23 mouse cellular contexts compared by ENCODE assay signal in the genomic region with DNA sequence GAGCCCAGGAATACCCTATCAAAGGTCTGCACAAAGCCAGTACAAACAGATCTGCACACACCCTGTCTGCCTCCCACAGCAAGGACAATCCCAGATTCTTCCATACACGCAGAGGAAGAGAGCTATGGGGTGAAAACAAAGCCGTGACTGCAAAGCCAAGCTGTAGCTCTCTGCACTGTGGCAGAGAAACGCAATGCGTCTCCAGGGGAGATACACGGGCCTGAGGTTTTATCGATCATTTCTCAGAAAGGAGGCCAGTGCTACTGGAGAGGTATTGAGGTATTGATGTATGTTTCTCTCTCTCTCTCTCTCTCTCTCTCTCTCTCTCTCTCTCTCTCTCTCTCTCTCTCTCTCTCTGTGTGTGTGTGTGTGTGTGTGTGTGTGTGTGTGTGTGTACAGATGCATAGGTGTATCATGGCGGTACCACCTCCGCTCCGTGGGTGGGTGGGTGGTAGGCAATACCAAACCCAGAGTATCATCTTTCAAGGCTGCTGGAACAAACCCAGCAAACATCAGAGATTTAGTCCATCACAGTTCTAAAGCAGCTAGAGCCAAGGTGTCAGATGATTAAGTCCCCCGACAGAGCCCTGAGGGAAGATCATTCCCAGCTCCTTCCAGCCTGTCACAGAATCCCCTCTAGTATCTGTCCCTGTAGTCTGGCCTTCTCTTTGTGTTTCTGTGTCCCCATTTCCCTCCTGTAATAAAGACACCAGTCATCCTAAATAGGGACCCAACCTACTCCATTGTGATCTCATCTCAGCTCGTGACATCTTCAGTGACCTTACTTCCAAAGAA.
DNase-seq lines count a peak whose midpoint lies in the region; ATAC-seq lines count a peak whose summit lies in the region.
"Had no signal": no experiment of that assay in that cellular context is flagged by ENCODE, and none has a peak within 500 bp of the region (broad histone marks: within the 10 kb centered on the region; RNA-seq: fewer than 3 reads in every experiment).

No protein-coding gene starts in this region.

- no peaks in the 10 kb centered on the region for H3K36me3 ChIP-seq in midbrain, embryonic 13.5 days
- H3K36me3 ChIP-seq in midbrain, embryonic 10.5 days: no peaks in the 10 kb centered on the region
- H3K36me3 ChIP-seq in embryonic facial prominence, embryonic 10.5 days (replicated peaks): no peaks in the 10 kb centered on the region
- no peaks in the 10 kb centered on the region for H3K36me3 ChIP-seq in hindbrain, embryonic 16.5 days (ENCODE audit: control insufficient read depth, insufficient read depth, low read length)
- H3K36me3 ChIP-seq in neural tube, embryonic 15.5 days: no peaks in the 10 kb centered on the region
- H3K36me3 ChIP-seq: heart, embryonic 15.5 days; limb, embryonic 10.5 days had no signal

- DNase-seq in midbrain, embryonic 10.5 days (ENCODE audit: low spot score): no peak
- no peak for DNase-seq in embryonic facial prominence, embryonic 10.5 days (ENCODE audit: low spot score)
- DNase-seq in ovary, postnatal 10 days (ENCODE audit: low spot score): no peak
- DNase-seq: B cell, adult 2 months; cerebellum, postnatal 10 days; gastrocnemius, adult 2 months; heart, adult 18-20 months; kidney, adult 11 months; lung, embryonic 14.5 days; lung, postnatal 4 days; spleen, adult 18-20 months; thymus, postnatal 36 days had no signal

- H3K27me3 ChIP-seq in midbrain, embryonic 13.5 days: no peaks in the 10 kb centered on the region
- H3K27me3 ChIP-seq in midbrain, embryonic 10.5 days (ENCODE audit: low read depth, poor library complexity, severe bottlenecking): 0 out of 2 replicates have a peak, but pooled peaks cover 8% of the 10 kb centered on the region
- no peaks in the 10 kb centered on the region for H3K27me3 ChIP-seq in embryonic facial prominence, embryonic 10.5 days (replicated peaks; ENCODE audit: low read depth, poor library complexity, severe bottlenecking)
- H3K27me3 ChIP-seq in hindbrain, embryonic 16.5 days (replicated peaks; ENCODE audit: control insufficient read depth, insufficient read depth, low read length): no peaks in the 10 kb centered on the region
- H3K27me3 ChIP-seq in neural tube, embryonic 15.5 days (replicated peaks): no peaks in the 10 kb centered on the region
- H3K27me3 ChIP-seq: heart, embryonic 15.5 days; Patski had no signal

- peak; percentile 28; the same call in 1 of the 2 replicates for ATAC-seq in midbrain, embryonic 13.5 days
- ATAC-seq in hindbrain, embryonic 16.5 days: peak; percentile 65; the same call in 1 of the 2 replicates
- peak; percentile 36; the same call in 1 of the 2 replicates for ATAC-seq in neural tube, embryonic 15.5 days (ENCODE audit: low FRiP score)
- no peak for ATAC-seq in megakaryocyte-erythroid progenitor cell, adult 5-6 weeks (replicated peaks; ENCODE audit: low FRiP score, low TSS enrichment, poor library complexity, severe bottlenecking)
- ATAC-seq: Patski had no signal

- H3K4me1 ChIP-seq in midbrain, embryonic 13.5 days (replicated peaks): peaks cover 25% of the 10 kb centered on the region
- H3K4me1 ChIP-seq in midbrain, embryonic 10.5 days: peaks cover 23% of the 10 kb centered on the region
- H3K4me1 ChIP-seq in embryonic facial prominence, embryonic 10.5 days: peaks cover 42% of the 10 kb centered on the region
- no peaks in the 10 kb centered on the region for H3K4me1 ChIP-seq in hindbrain, embryonic 16.5 days (ENCODE audit: control insufficient read depth, insufficient read depth, low read depth, low read length)
- H3K4me1 ChIP-seq in neural tube, embryonic 15.5 days: peaks cover 9% of the 10 kb centered on the region; the same call in 1 of the 2 replicates
- H3K4me1 ChIP-seq: heart, embryonic 15.5 days had no signal

- H3K4me3 ChIP-seq in midbrain, embryonic 13.5 days (replicated peaks): no peak overlapping the region
- H3K4me3 ChIP-seq in midbrain, embryonic 10.5 days: no peak overlapping the region
- no peak overlapping the region for H3K4me3 ChIP-seq in embryonic facial prominence, embryonic 10.5 days
- H3K4me3 ChIP-seq in hindbrain, embryonic 16.5 days (ENCODE audit: low read length): no peak overlapping the region
- no peak overlapping the region for H3K4me3 ChIP-seq in neural tube, embryonic 15.5 days (replicated peaks)
- H3K4me3 ChIP-seq: erythroblast, embryonic 14.5 days; gastrocnemius, adult 2 months; heart, embryonic 15.5 days; limb, embryonic 10.5 days had no signal

- no peak overlapping the region for H3K9ac ChIP-seq in midbrain, embryonic 13.5 days (replicated peaks)
- no peak overlapping the region for H3K9ac ChIP-seq in hindbrain, embryonic 16.5 days (ENCODE audit: low read depth, low read length)
- no peak overlapping the region for H3K9ac ChIP-seq in neural tube, embryonic 15.5 days (replicated peaks)
- H3K9ac ChIP-seq: heart, embryonic 15.5 days; lung, embryonic 14.5 days had no signal

- no peaks in the 10 kb centered on the region for H3K9me3 ChIP-seq in midbrain, embryonic 13.5 days
- no peaks in the 10 kb centered on the region for H3K9me3 ChIP-seq in midbrain, embryonic 10.5 days (replicated peaks)
- H3K9me3 ChIP-seq in embryonic facial prominence, embryonic 10.5 days: no peaks in the 10 kb centered on the region
- no peaks in the 10 kb centered on the region for H3K9me3 ChIP-seq in hindbrain, embryonic 16.5 days (ENCODE audit: control insufficient read depth, low read length)
- no peaks in the 10 kb centered on the region for H3K9me3 ChIP-seq in neural tube, embryonic 15.5 days (replicated peaks)
- H3K9me3 ChIP-seq: heart, embryonic 15.5 days; limb, embryonic 10.5 days had no signal

- H3K4me2 ChIP-seq in midbrain, embryonic 13.5 days (replicated peaks): no peak overlapping the region
- H3K4me2 ChIP-seq in hindbrain, embryonic 16.5 days (ENCODE audit: low read length): no peak overlapping the region
- H3K4me2 ChIP-seq in neural tube, embryonic 15.5 days: no peak overlapping the region
- H3K4me2 ChIP-seq: heart, embryonic 15.5 days; liver, embryonic 11.5 days; lung, embryonic 14.5 days had no signal

- H3K27ac ChIP-seq in midbrain, embryonic 13.5 days: peak overlapping the region; percentile 55
- no peak overlapping the region for H3K27ac ChIP-seq in midbrain, embryonic 10.5 days (replicated peaks)
- peak overlapping the region; percentile 68 for H3K27ac ChIP-seq in embryonic facial prominence, embryonic 10.5 days (replicated peaks)
- H3K27ac ChIP-seq in hindbrain, embryonic 16.5 days (ENCODE audit: low read depth, low read length): no peak overlapping the region
- H3K27ac ChIP-seq in neural tube, embryonic 15.5 days (replicated peaks): no peak overlapping the region; the same call in 1 of the 2 replicates
- H3K27ac ChIP-seq: gastrocnemius, adult 2 months; heart, embryonic 15.5 days; kidney, postnatal 0 days; limb, embryonic 10.5 days; stomach, postnatal 0 days had no signal

- WGBS in midbrain, embryonic 13.5 days: 54% methylated on average over 11 of the region's 11 CpGs
- 66% methylated on average over 11 of the region's 11 CpGs for WGBS in midbrain, embryonic 10.5 days
- WGBS in embryonic facial prominence, embryonic 10.5 days: 61% methylated on average over 11 of the region's 11 CpGs
- WGBS in hindbrain, embryonic 16.5 days: 41% methylated on average over 11 of the region's 11 CpGs
- WGBS in neural tube, embryonic 15.5 days: 52% methylated on average over 11 of the region's 11 CpGs

Comparison
In these comparisons a context has a peak if more than half of its experiments do, and no peak if none do; other contexts are left out.
1. H3K27ac ChIP-seq: peak in midbrain, embryonic 13.5 days (single experiment) and embryonic facial prominence, embryonic 10.5 days (single experiment); none in midbrain, embryonic 10.5 days (single experiment), hindbrain, embryonic 16.5 days (single experiment) and neural tube, embryonic 15.5 days (single experiment).